Mouse (Mus musculus): ENCODE measurements at regions not wholly inside any gene's neighbourhood (a gene's known extent, or its start where the extent isn't known, plus 50 kb on each side); places are given as distances from the start of the nearest gene placed in this dataset.

- DNase-seq: no peak
These were observed 387.9 kb downstream of the Etnk1 start for GRCm38 (mm10) chr6:143554946-143555345.

GRCm38 (mm10) chr6:143558046-143558884, 391.2 kb downstream of the Etnk1 start:
- DNase-seq: no peak

GRCm38 (mm10) chr6:143559316-143559715, 392.3 kb downstream of the Etnk1 start:
- no peak for DNase-seq

GRCm38 (mm10) chr6:143561316-143562088, 394.5 kb downstream of the Etnk1 start:
- DNase-seq: peak; percentile 4 to 17

GRCm38 (mm10) chr6:143571356-143572115, 404.5 kb downstream of the Etnk1 start:
- DNase-seq: no peak

GRCm38 (mm10) chr6:143579223-143579622, 412.2 kb downstream of the Etnk1 start:
- no peak for DNase-seq

GRCm38 (mm10) chr6:143589666-143590065, 422.6 kb downstream of the Etnk1 start:
- no peak for DNase-seq

- DNase-seq: no peak
These were observed 423.2 kb downstream of the Etnk1 start for GRCm38 (mm10) chr6:143590231-143590630.

- DNase-seq: no peak
These were observed 425.5 kb downstream of the Etnk1 start for GRCm38 (mm10) chr6:143592490-143592889.

GRCm38 (mm10) chr6:143595486-143595885, 428.5 kb downstream of the Etnk1 start:
- no peak for DNase-seq

GRCm38 (mm10) chr6:143597414-143597813, 430.4 kb downstream of the Etnk1 start:
- DNase-seq: no peak

GRCm38 (mm10) chr6:143598916-143599315, 431.9 kb downstream of the Etnk1 start:
- DNase-seq: no peak

GRCm38 (mm10) chr6:143609100-143609499, 442.1 kb downstream of the Etnk1 start:
- no peak for DNase-seq

- DNase-seq: no peak
These were observed 445.9 kb downstream of the Etnk1 start for GRCm38 (mm10) chr6:143612966-143613365.

- DNase-seq: no peak
These were observed 447.5 kb downstream of the Etnk1 start for GRCm38 (mm10) chr6:143614431-143614987.

- DNase-seq: no peak
These were observed 448.3 kb downstream of the Etnk1 start for GRCm38 (mm10) chr6:143615361-143615760.

- no peak for DNase-seq
These were observed 449.4 kb downstream of the Etnk1 start for GRCm38 (mm10) chr6:143616386-143616785.

- DNase-seq: no peak
These were observed 451.5 kb downstream of the Etnk1 start for GRCm38 (mm10) chr6:143618558-143618957.

GRCm38 (mm10) chr6:143620583-143620982, 453.6 kb downstream of the Etnk1 start:
- DNase-seq: no peak

- DNase-seq: no peak
These were observed 455.1 kb downstream of the Etnk1 start for GRCm38 (mm10) chr6:143622161-143622560.

- no peak for DNase-seq
These were observed 457.9 kb downstream of the Etnk1 start for GRCm38 (mm10) chr6:143624901-143625300.

- DNase-seq: no peak
These were observed 464.6 kb downstream of the Etnk1 start for GRCm38 (mm10) chr6:143631581-143631980.

GRCm38 (mm10) chr6:143633710-143634109, 466.7 kb downstream of the Etnk1 start:
- DNase-seq: no peak
